In the genomic region with DNA sequence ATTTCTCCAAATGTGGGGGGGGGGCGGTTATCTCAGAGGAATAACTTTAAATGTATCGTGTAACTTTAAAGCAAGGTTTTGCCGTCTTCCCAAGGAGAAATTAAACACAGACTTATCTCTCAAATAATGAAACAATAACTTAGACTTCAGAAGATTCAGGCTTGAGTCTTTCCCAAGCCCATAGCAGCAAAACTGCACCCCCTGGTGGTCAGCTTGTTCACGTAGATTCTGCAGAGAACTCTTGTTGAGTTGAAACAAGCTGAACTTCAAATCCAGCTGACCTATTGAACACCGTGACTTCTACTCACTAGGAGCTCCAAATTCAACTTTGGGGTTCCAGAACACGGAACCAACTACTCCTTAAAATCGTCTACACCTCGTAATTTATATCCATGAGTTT, we compare ENCODE assay signal across 9 mouse cellular contexts. TPM values are rescaled to one million over a fixed set of nuclear protein-coding genes. Genes with fewer than 3 reads are reported as not detected.
A peak's percentile ranks its signal among the peaks of the same experiment; 100 is the strongest.
DNase-seq lines count a peak whose midpoint lies in the region; ATAC-seq and TF ChIP-seq lines count a peak whose summit lies in the region.
"Had no signal": no experiment of that assay in that cellular context is flagged by ENCODE, and none has a peak within 500 bp of the region (broad histone marks: within the 10 kb centered on the region; RNA-seq: fewer than 3 reads in every experiment).

No protein-coding gene starts in this region.

- no peak overlapping the region for H3K27ac ChIP-seq in heart, embryonic 12.5 days (ENCODE audit: poor library complexity, severe bottlenecking)
- no peak overlapping the region for H3K27ac ChIP-seq in embryonic facial prominence, embryonic 14.5 days (replicated peaks; ENCODE audit: low read depth, low read length)
- no peak overlapping the region for H3K27ac ChIP-seq in hindbrain, postnatal 0 days

- peak; percentile 87 for TF ChIP-seq CTCF in hindbrain, postnatal 0 days (IDR thresholded peaks at IDR 0.05; ENCODE audit: low read depth)

- H3K36me3 ChIP-seq in heart, embryonic 12.5 days: no peaks in the 10 kb centered on the region
- H3K36me3 ChIP-seq in embryonic facial prominence, embryonic 14.5 days (ENCODE audit: control insufficient read depth, insufficient read depth, low read length): no peaks in the 10 kb centered on the region
- H3K36me3 ChIP-seq in hindbrain, postnatal 0 days (ENCODE audit: insufficient read depth, low read length): no peaks in the 10 kb centered on the region

- WGBS in heart, embryonic 12.5 days: 22% methylated on average over 8 of the region's 8 CpGs
- 23% methylated on average over 8 of the region's 8 CpGs for WGBS in embryonic facial prominence, embryonic 14.5 days
- WGBS in hindbrain, postnatal 0 days: 27% methylated on average over 8 of the region's 8 CpGs

- no peak overlapping the region for H3K4me2 ChIP-seq in heart, embryonic 12.5 days
- 0 out of 2 replicates have a peak overlapping the region, but pooled peaks have one; percentile 19 for H3K4me2 ChIP-seq in embryonic facial prominence, embryonic 14.5 days (ENCODE audit: low read depth, low read length)
- no peak overlapping the region for H3K4me2 ChIP-seq in hindbrain, postnatal 0 days (ENCODE audit: low read depth, low read length)

- peaks cover 12% of the 10 kb centered on the region; the same call in 1 of the 2 replicates for H3K27me3 ChIP-seq in heart, embryonic 12.5 days (replicated peaks)
- H3K27me3 ChIP-seq in embryonic facial prominence, embryonic 14.5 days (replicated peaks; ENCODE audit: control insufficient read depth, insufficient read depth, low read length): peaks cover 3% of the 10 kb centered on the region; the same call in 1 of the 2 replicates
- H3K27me3 ChIP-seq in hindbrain, postnatal 0 days (ENCODE audit: insufficient read depth, low read length): no peaks in the 10 kb centered on the region

- no peak overlapping the region for H3K4me3 ChIP-seq in heart, embryonic 12.5 days
- no peak overlapping the region for H3K4me3 ChIP-seq in embryonic facial prominence, embryonic 14.5 days (ENCODE audit: low read depth, low read length)
- H3K4me3 ChIP-seq in hindbrain, postnatal 0 days (ENCODE audit: low read length): no peak overlapping the region
- H3K4me3 ChIP-seq: megakaryocyte, embryonic 14.5 days had no signal

- intact Hi-C loops in left cerebral cortex, postnatal 4 days (cut with DNase I): loop anchor here (5.0 to 10.0 kb wide), 3 partner anchors 97 to 400 kb away; no protein-coding TSS in a partner anchor

- 0 out of 2 replicates have a peak, but pooled peaks cover 6% of the 10 kb centered on the region for H3K4me1 ChIP-seq in heart, embryonic 12.5 days (replicated peaks)
- peaks cover 5% of the 10 kb centered on the region; the same call in 1 of the 2 replicates for H3K4me1 ChIP-seq in embryonic facial prominence, embryonic 14.5 days (ENCODE audit: control insufficient read depth, insufficient read depth, low read length)
- H3K4me1 ChIP-seq in hindbrain, postnatal 0 days (ENCODE audit: insufficient read depth, low read length): 0 out of 2 replicates have a peak, but pooled peaks cover 5% of the 10 kb centered on the region

- ATAC-seq in heart, embryonic 12.5 days (ENCODE audit: insufficient number of reproducible peaks, low FRiP score): no peak
- no peak for ATAC-seq in embryonic facial prominence, embryonic 14.5 days (ENCODE audit: low read depth)
- ATAC-seq in hindbrain, postnatal 0 days: no peak

- DNase-seq in heart, adult 11 months: peak; percentile 83
- peak; percentile 89 for DNase-seq in adrenal gland, postnatal 25 days
- DNase-seq in embryonic facial prominence, embryonic 14.5 days (ENCODE audit: low spot score): peak; percentile 92
- peak; percentile 95 for DNase-seq in hindbrain, postnatal 0 days (ENCODE audit: low spot score)
- peak; percentile 89 for DNase-seq in left cerebral cortex, postnatal 4 days
- DNase-seq in ovary, postnatal 14 days (ENCODE audit: low spot score): peak; percentile 79
- DNase-seq in thymus, postnatal 10 days (ENCODE audit: low spot score in 2 of 2): peak; percentile 19 to 72

- H3K9ac ChIP-seq in heart, embryonic 12.5 days: no peak overlapping the region
- H3K9ac ChIP-seq in embryonic facial prominence, embryonic 14.5 days (ENCODE audit: low read depth, low read length): no peak overlapping the region
- H3K9ac ChIP-seq in hindbrain, postnatal 0 days (replicated peaks; ENCODE audit: low read length): no peak overlapping the region

- peaks cover 4% of the 10 kb centered on the region for H3K9me3 ChIP-seq in heart, embryonic 12.5 days (replicated peaks)
- H3K9me3 ChIP-seq in embryonic facial prominence, embryonic 14.5 days (ENCODE audit: control insufficient read depth, low read length): no peaks in the 10 kb centered on the region
- H3K9me3 ChIP-seq in hindbrain, postnatal 0 days (ENCODE audit: low read length): no peaks in the 10 kb centered on the region

RNA-seq across cellular contexts. Expression of a gene that starts 1.4 kb away (rescaled TPM):
- 2.2 and 2.5 TPM in 2 replicates for polyA plus RNA-seq in heart, embryonic 12.5 days (2016; fragmentation: Nextera tagmentation; extraction: Ambion mirVana)
- total RNA-seq in adrenal gland, postnatal 25 days (2021): 3.0 and 3.9 TPM in 2 replicates
- 3.9 and 4.1 TPM in 2 replicates for polyA plus RNA-seq in embryonic facial prominence, embryonic 14.5 days (2014; fragmentation: Nextera tagmentation; extraction: Ambion mirVana)
- total RNA-seq in hindbrain, postnatal 0 days (2014; rRNA removed): 27.9 and 32.5 TPM in 2 replicates
- polyA plus RNA-seq in hindbrain, postnatal 0 days (2015; fragmentation: Nextera tagmentation; extraction: Ambion mirVana): 4.3 and 4.4 TPM in 2 replicates
- 10 to 100 TPM; 26.0 to 27.3 TPM for total RNA-seq in left cerebral cortex, postnatal 4 days (2021)
